Mouse (Mus musculus) liver, adult 2 months (tissue): ENCODE measurements around the gene Olfr66.

Source experiments
- CTCF ChIP-seq: fragments of 200-500 bp; IDR thresholded peaks from 2 replicates; pipeline ENCODE4 v1.5.1; 2011; ENCODE audit warnings: low read depth, low read length, control low read depth
- POLR2A ChIP-seq: fragments of 200-500 bp; IDR thresholded peaks from 2 replicates; pipeline ENCODE4 v1.6.1; 2011; ENCODE audit warnings: low read length, control low read depth; ENCODE audit not compliant: insufficient read depth; ENCODE audit errors: extremely low read depth

GRCm38 (mm10) chr7:103877093-103877492 lies 9.0 kb downstream of the Olfr66 start:
- TF ChIP-seq CTCF = no peak
- TF ChIP-seq POLR2A = no peak
